Mouse (Mus musculus): Measurements from ENCODE around the gene Elof1.
"Not testable (repeated sequence)": the region's sequence is repeated elsewhere in the genome, so short reads cannot be mapped to it uniquely, and the experiment has no call there.

The Elof1 gene

DNA sequence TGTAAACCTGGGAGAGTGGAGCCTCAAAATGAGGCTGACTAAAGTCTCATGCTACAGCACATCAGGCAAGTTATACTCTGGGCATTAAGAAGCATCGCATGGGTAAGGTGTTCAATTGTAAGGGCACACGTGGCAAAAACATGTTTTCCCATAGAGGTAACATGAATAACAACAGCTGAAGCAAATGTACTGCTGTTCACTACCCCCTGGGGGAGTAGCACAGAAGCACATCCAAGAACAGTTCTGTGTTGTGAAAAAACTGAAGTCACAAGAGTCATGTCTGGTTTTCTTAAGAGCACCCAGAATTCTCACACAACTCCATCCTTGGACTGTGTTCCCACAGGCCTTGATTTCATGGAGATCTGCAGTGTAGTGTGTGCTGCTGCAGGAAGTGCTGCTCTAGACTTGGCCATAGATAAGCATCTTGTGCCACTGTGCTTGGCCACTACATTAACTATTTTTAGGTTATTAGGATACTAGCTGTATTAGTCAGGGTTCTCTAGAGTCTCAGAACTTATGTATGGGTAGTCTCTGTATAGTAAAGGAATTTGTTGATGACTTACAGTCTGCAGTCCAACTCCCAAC is 29.8 kb downstream of the Elof1 start:
- no peak for DNase-seq

DNA sequence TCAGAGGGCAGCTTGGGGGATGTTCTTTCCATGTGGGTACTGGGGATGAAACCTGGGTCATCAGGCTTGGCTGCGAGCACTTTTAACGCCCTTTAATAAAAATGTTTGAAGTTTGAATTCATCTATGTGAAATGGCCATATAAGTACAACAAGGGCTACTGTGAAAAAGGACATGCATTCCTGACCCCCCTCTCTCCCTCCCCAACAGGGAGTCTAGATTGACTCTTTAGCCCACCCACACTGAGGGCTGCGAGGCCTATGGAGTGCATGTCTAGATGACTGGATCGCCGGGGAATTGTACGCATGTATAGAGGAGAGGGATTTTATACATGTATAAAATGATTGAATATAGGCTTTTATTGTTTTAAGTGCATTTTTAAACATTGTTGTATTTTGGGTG is 31.0 kb downstream of the Elof1 start:
- DNase-seq = no peak

DNA sequence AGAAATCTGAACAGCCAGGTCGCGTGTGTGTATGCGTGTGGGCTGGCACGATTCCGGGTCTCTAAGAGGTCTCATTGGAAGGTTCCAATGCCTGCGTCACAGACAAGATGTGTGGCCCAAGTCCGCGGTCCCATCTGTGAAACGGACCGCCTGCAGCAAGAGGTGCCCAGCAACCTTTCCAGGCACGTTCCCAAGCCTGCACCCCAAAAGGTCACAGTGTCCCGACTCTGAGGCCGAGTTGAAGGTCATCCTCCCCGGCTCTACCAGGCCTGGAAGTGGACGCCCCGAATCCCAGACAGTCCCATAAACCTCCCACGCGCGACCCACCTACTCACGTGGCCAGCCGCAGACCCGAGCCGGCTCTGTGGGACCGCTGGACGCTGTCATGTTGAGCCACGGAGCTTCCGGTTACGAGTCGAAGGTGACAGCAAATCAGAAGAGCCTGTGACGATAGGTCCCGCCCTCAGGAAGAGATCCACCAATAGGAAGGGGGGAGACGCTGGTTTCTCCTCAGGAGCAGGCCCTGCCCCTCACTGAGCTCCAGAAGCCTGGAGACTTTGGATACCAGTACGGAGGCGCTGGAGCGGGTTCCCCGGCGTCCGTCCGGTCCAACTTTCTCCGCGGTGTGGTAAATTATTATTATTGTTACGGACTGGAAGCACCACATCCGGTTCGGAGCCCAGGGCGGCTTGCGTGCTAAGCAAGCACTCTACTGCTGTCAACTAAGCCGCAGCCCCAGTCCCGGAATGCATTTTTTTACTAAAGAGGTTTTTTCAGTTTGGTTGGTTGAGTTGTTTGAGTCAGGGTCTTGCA is 31.7 kb downstream of the Elof1 start, which contains the start of gene Ecsit:
TSS of gene Ecsit (minus strand) at position 417 of the 813 bp plus-strand sequence.
- DNase-seq = peak; percentile 94 to 97

DNA sequence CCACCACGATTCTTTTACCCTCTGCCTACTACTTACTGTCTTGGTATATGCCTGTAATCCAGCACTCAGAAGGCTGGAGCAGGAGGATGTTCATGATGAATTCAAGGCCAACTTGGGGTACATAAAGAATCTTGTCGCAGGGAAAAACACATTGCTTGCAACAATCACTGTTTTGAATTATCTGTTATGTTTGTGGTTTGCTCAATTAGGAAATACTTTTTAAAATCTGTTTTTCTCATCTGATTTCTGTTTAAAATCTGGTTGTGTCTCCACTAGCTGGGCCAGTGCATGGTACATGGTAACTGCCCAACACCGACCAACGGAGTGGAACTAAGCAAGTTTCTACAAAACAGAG is 32.3 kb downstream of the Elof1 start:
- no peak for DNase-seq

DNA sequence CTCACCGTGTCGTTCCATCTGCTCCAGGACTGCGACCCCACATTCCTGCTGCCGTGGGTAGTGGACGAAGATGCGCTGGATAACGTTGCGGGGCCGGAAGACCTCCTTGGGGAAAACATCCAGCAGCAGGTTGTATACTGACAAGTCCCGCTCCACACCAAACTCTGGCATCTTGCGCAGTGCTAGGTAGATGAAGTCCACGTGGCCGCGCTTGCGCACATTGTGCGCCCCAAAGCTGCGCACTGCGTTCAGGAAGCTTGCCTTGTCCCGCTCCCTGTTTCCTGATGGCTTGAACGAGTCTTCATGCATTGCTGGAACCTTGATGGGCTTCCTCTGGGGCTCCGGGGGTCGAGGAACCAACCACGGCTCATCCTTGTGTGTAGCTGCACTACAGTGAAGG is 40.7 kb downstream of the Elof1 start:
- DNase-seq = no peak

DNA sequence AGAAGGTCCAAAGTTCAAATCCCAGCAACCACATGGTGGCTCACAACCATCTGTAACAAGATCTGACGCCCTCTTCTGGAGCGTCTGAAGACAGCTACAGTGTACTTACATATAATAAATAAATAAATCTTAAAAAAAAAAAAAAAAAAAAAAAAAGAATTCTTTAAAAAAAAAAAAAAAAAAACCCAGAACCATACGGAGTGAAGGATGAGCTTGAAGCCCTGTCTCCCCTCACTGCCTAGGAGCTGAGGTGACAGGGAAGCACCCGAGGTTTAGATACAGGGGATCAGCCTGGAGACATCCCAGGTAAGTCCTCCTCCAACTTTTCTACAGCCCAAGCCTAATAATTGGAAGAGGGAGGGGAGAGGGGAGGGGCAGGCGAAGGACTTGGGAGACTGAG is 41.2 kb downstream of the Elof1 start:
- DNase-seq = not testable (repeated sequence)

DNA sequence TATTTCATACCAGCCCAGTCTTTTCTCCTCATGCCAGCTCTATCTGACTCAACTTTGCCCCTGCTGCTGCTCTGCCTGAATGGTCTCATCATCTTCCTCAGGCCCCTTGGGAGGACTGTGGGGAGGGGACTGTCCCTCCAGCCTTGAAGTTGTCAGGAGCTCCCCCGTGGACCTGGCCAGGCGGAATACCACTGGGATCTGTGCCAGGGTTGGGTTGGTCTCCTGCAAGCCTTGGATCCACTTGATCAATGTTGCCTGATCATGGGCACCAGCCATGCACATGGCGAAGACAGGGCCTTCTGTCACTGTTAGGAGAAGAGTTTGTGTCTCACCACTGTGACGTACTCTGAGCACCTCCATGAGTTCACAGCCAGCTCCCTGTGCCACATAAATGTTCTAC is 44.7 kb downstream of the Elof1 start:
- DNase-seq = no peak

DNA sequence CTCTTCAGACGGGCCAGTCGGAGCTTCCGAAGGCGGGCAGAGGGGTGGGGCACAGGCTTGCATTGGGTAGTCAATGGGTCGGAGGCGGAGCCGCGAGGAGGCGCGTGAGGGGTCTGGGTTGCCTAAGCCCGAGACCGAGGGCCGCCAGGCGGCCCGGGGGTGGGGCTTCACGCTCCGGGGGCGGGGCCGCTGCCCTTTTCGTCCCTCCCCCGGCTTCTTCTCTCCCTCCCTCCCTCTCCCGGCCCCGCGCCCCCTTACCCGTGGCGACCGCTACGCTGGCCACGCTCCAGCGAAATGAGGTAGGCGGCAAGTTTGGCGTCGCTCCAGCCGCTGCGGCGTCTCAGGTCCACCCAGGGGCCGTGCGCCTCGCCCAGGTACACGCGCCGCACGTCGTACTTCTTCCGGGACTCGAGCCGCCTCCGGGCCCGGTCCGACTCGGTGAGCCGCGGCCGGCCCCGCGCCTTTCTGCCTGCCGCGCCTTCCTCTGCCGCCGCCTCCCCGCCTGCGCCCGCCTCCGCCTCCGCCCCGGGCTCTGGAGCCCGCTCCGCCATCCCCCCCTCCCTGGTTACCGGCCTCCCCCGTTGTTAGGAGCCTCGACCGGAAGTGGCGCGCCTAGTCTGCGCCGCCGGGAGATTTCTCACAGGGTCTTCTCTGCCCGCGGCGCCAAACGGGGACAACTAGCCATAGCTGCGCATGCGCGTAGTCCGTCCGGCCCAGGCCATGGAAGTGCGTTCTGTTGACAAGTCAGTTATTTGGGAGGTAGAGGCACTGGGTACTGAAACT is 46.0 kb downstream of the Elof1 start, which contains the start of the genes Gm49318 and Zfp653:
TSS of gene Gm49318 (minus strand) at position 469 of the 783 bp plus-strand sequence.
TSS of gene Zfp653 (minus strand) at position 586 of the 783 bp plus-strand sequence.
- DNase-seq = peak; percentile 98 to 99

DNA sequence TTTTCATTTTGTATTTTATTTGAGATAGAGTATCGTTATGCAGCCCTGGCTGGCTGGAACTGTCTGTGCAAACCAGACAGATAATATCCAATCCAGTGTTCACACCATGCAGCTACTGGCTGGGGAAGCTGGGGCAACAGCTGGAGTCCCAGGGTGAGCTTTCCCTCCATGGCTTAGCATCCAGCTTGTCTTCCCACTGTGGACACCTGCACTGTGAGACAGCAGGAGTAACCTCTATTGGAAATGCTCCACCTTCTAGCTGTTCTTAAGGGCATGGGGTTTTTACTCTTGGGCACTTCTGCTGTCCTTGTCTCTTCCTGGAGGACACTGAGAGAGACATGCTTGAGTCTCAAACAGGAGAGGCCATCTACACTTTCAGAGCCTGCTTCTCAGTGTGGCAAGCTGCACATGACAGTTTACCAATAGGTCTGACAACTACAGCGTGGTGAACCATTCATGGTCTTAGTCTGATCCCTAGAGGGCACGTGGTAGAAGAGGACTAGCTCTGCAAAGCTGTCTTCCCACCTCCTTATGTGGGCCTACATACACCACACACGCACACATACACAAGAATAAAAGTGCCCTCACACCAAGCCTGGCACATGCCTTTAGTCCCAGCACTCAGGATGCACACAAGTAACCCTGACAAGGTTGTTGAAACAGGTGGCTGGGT is 47.0 kb downstream of the Elof1 start:
- no peak for DNase-seq

DNA sequence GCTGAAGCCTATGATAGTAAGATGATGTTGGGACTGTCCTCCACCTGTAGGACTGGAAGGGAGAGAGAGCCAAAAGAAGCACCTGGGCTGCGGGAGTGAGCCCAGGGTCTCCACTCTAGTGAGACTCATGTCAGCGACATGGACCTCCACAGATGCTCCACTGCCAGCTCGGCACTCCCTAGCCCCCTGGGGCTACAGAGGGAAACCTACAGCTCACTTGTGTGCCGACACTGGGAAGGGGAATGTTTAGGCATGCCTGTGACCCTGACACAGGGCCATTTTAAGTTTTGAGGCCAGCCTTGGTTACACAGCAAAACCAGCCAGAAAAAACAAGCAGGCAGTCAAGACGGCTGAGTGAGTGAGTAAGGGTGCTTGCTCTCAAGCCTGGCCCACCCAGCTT is 49.8 kb downstream of the Elof1 start:
- no peak for DNase-seq

DNA sequence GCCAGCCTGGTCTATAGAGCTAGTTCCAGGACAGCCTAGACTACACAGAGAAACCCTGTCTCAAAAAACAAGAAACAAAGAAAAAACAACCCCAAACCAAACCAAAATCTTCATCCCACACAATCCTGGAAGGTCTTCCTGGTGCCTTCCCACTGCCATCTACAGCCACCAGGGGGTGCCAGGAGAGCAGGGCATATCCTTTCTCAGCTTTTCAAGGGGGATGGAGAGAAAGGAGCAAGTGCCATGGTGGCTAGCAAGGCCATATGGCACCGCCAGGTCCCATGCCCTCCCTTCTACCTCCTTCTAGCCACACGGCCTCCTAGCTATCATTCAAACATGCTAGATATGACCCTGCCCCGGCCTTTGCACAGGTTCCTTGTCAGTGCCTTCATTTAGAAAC is 50.5 kb downstream of the Elof1 start:
- peak; percentile 71 to 80 for DNase-seq

DNA sequence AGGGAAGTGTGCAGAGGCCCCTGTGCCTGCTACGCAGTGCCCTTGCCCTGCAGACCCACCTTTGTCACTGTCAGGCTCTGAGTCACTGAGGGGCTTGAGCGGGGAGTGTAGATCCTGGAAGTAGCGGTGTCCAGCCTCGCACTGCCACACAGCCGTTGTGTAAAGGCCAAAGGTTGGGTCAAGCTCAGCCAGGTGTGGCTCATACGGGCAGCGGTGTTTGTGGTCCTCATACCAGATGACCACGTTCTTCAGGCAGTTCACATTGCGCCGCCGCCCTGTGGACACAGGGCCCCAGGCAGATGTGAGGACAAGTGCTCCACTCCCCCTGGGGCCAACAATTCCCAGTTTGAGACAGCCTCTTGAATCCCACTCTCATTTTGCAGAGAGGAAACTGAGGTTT is 51.3 kb downstream of the Elof1 start:
- peak in 1 of 2 experiments; percentile 46 for DNase-seq

DNA sequence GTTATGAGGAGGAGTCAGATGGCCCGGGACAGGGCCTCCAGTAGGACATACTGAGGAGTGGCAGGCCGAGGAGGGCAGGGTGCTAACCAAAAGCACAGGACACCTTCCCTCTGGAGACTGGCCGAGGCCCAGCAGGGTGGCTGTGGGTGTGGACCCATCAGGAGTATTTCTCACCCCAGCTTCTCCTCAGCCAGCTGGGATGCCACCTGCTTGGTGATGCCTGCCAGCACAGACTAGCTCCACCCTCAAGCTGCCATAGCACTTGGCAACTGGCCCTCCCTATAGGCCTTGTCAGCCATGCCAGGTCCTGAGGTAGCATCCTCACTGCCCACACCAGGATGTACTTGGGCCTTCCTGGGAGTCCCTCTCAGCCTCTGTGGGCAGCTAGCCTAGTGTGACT is 52.6 kb downstream of the Elof1 start:
- no peak for DNase-seq

All from kidney, postnatal 25 days (tissue).